Mouse (Mus musculus): Measurements from ENCODE around the gene Gm45837. TPM values are rescaled to one million over a fixed set of nuclear protein-coding genes. Genes with fewer than 3 reads are reported as not detected.

The Gm45837 gene
- polyA plus RNA-seq, 2 experiments: not detected

- 16% methylated on average over 14 of the region's 14 CpGs for WGBS (ENCODE audit: insufficient replicate concordance)
- Histone ChIP-seq H3K27ac (no peak overlapping the region), H3K9me3 (ENCODE audit: control insufficient read depth, low read length) (no peaks in the 10 kb centered on the region), H3K4me2 (ENCODE audit: low read depth) (no peak overlapping the region), H3K4me3 (ENCODE audit: insufficient read depth in 1 of 2, low read depth in 2 of 2, low read length in 2 of 2) (no peak overlapping the region), H3K9ac (replicated peaks) (no peak overlapping the region), H3K27me3 (ENCODE audit: control insufficient read depth, insufficient read depth, low read length) (no peaks in the 10 kb centered on the region), H3K36me3 (replicated peaks; ENCODE audit: control insufficient read depth, insufficient read depth, low read depth) (no peaks in the 10 kb centered on the region), H3K4me1 (replicated peaks; ENCODE audit: control insufficient read depth in 2 of 2, insufficient read depth in 2 of 2, low read length in 1 of 2) (0 out of 4 replicates have a peak, but pooled peaks cover 0 to 4% of the 10 kb centered on the region in 2 experiments)
- no peak for TF ChIP-seq CTCF (IDR thresholded peaks at IDR 0.05; ENCODE audit: low read depth)
- no peak for TF ChIP-seq EP300 (IDR thresholded peaks at IDR 0.05; ENCODE audit: low read depth)
- DNase-seq (ENCODE audit: low read depth in 3 of 3, low spot score in 3 of 3) (no peak), ATAC-seq (ENCODE audit: insufficient read depth) (peak; percentile 59)
Measured at GRCm38 (mm10) chr7:101465392-101465791, 54.7 kb downstream of the Gm45837 start.

- Histone ChIP-seq H3K36me3 (replicated peaks; ENCODE audit: control insufficient read depth, insufficient read depth, low read depth) (no peaks in the 10 kb centered on the region), H3K9me3 (ENCODE audit: control insufficient read depth, low read length) (no peaks in the 10 kb centered on the region), H3K27me3 (ENCODE audit: control insufficient read depth, insufficient read depth, low read length) (no peaks in the 10 kb centered on the region), H3K9ac (replicated peaks) (no peak overlapping the region), H3K4me3 (ENCODE audit: insufficient read depth in 1 of 2, low read depth in 2 of 2, low read length in 2 of 2) (no peak overlapping the region), H3K27ac (no peak overlapping the region), H3K4me2 (ENCODE audit: low read depth) (no peak overlapping the region), H3K4me1 (replicated peaks; ENCODE audit: control insufficient read depth in 2 of 2, insufficient read depth in 2 of 2, low read length in 1 of 2) (0 out of 4 replicates have a peak, but pooled peaks cover 0 to 4% of the 10 kb centered on the region in 2 experiments)
- WGBS (ENCODE audit: insufficient replicate concordance): 31% methylated on average over 8 of the region's 8 CpGs
- TF ChIP-seq EP300 (IDR thresholded peaks at IDR 0.05; ENCODE audit: low read depth): no peak
- no peak for TF ChIP-seq CTCF (IDR thresholded peaks at IDR 0.05; ENCODE audit: low read depth)
- ATAC-seq (ENCODE audit: insufficient read depth): no peak
- DNase-seq (ENCODE audit: low read depth in 3 of 3, low spot score in 3 of 3): no peak
Measured at GRCm38 (mm10) chr7:101465850-101466580, 55.3 kb downstream of the Gm45837 start.

GRCm38 (mm10) chr7:101466581-101467081 is 55.9 kb downstream of the Gm45837 start:
- H3K4me1 ChIP-seq (replicated peaks; ENCODE audit: control insufficient read depth in 2 of 2, insufficient read depth in 2 of 2, low read length in 1 of 2): 0 out of 4 replicates have a peak, but pooled peaks cover 0 to 4% of the 10 kb centered on the region in 2 experiments
- TF ChIP-seq EP300 (IDR thresholded peaks at IDR 0.05; ENCODE audit: low read depth) (no peak), CTCF (IDR thresholded peaks at IDR 0.05; ENCODE audit: low read depth) (no peak)
- H3K4me3 ChIP-seq (ENCODE audit: insufficient read depth in 1 of 2, low read depth in 2 of 2, low read length in 2 of 2): no peak overlapping the region
- H3K36me3 ChIP-seq (replicated peaks; ENCODE audit: control insufficient read depth, insufficient read depth, low read depth): no peaks in the 10 kb centered on the region
- H3K9me3 ChIP-seq (ENCODE audit: control insufficient read depth, low read length): no peaks in the 10 kb centered on the region
- H3K4me2 ChIP-seq (ENCODE audit: low read depth): no peak overlapping the region
- H3K27me3 ChIP-seq (ENCODE audit: control insufficient read depth, insufficient read depth, low read length): no peaks in the 10 kb centered on the region
- no peak overlapping the region for H3K9ac ChIP-seq (replicated peaks)
- ATAC-seq (ENCODE audit: insufficient read depth): no peak
- DNase-seq (ENCODE audit: low read depth in 3 of 3, low spot score in 3 of 3): no peak
- no peak overlapping the region for H3K27ac ChIP-seq
- WGBS (ENCODE audit: insufficient replicate concordance): 50% methylated on average over 6 of the region's 6 CpGs

- TF ChIP-seq EP300 (IDR thresholded peaks at IDR 0.05; ENCODE audit: low read depth): no peak
- TF ChIP-seq CTCF (IDR thresholded peaks at IDR 0.05; ENCODE audit: low read depth): no peak
- 0 out of 4 replicates have a peak, but pooled peaks cover 0 to under 1% of the 10 kb centered on the region in 2 experiments for H3K4me1 ChIP-seq (replicated peaks; ENCODE audit: control insufficient read depth in 2 of 2, insufficient read depth in 2 of 2, low read length in 1 of 2)
- no peaks in the 10 kb centered on the region for H3K9me3 ChIP-seq (ENCODE audit: control insufficient read depth, low read length)
- WGBS (ENCODE audit: insufficient replicate concordance): 66% methylated on average over 2 of the region's 2 CpGs
- no peak overlapping the region for H3K4me2 ChIP-seq (ENCODE audit: low read depth)
- H3K36me3 ChIP-seq (replicated peaks; ENCODE audit: control insufficient read depth, insufficient read depth, low read depth): no peaks in the 10 kb centered on the region
- no peak overlapping the region for H3K27ac ChIP-seq
- no peaks in the 10 kb centered on the region for H3K27me3 ChIP-seq (ENCODE audit: control insufficient read depth, insufficient read depth, low read length)
- H3K9ac ChIP-seq (replicated peaks): no peak overlapping the region
- H3K4me3 ChIP-seq (ENCODE audit: insufficient read depth in 1 of 2, low read depth in 2 of 2, low read length in 2 of 2): no peak overlapping the region
- ATAC-seq (ENCODE audit: insufficient read depth) (no peak), DNase-seq (ENCODE audit: low read depth in 3 of 3, low spot score in 3 of 3) (no peak)
Measured at GRCm38 (mm10) chr7:101471423-101471822, 60.7 kb downstream of the Gm45837 start.

DNA sequence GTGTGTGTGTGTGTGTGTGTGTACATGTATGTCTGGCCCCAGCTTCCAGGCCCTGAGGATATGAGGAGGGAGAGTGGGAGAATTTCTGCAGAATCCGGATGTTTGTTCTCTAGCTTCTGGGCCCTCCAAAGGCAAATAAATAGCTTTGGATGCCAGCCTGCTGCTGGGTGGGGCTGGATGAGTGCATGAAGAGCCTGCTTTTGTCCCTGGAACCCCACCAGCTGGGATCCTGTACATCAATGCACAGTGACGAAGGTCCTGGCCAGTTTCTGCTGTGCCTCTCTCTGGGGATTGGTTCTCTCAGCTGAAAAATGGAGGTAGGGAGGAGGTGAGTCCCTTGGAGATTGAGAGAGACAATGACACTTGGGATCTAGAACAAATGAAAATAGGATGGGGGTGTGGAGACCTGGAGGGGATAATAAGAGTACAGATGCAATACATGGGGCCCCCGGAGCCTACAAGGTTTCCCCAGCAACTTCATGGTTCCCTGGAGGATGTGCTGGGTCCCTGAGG is 61.3 kb downstream of the Gm45837 start:
- TF ChIP-seq CTCF (IDR thresholded peaks at IDR 0.05; ENCODE audit: low read depth): no peak
- TF ChIP-seq EP300 (IDR thresholded peaks at IDR 0.05; ENCODE audit: low read depth): no peak
- no peaks in the 10 kb centered on the region for H3K27me3 ChIP-seq (ENCODE audit: control insufficient read depth, insufficient read depth, low read length)
- H3K9me3 ChIP-seq (ENCODE audit: control insufficient read depth, low read length): no peaks in the 10 kb centered on the region
- no peak overlapping the region for H3K4me3 ChIP-seq (ENCODE audit: insufficient read depth in 1 of 2, low read depth in 2 of 2, low read length in 2 of 2)
- DNase-seq (ENCODE audit: low read depth in 3 of 3, low spot score in 3 of 3): no peak
- WGBS (ENCODE audit: insufficient replicate concordance): 59% methylated on average over 3 of the region's 3 CpGs
- no peaks in the 10 kb centered on the region for H3K36me3 ChIP-seq (replicated peaks; ENCODE audit: control insufficient read depth, insufficient read depth, low read depth)
- no peak overlapping the region for H3K9ac ChIP-seq (replicated peaks)
- no peaks in the 10 kb centered on the region for H3K4me1 ChIP-seq (replicated peaks; ENCODE audit: control insufficient read depth in 2 of 2, insufficient read depth in 2 of 2, low read length in 1 of 2)
- H3K27ac ChIP-seq: no peak overlapping the region
- no peak overlapping the region for H3K4me2 ChIP-seq (ENCODE audit: low read depth)
- no peak for ATAC-seq (ENCODE audit: insufficient read depth)

Data from liver, embryonic 14.5 days (tissue).